Mouse (Mus musculus) CD4-positive, CD25-positive, alpha-beta regulatory T cell (primary cell): ENCODE measurements around the gene Wipf3. TPM values are rescaled to one million over a fixed set of nuclear protein-coding genes. Genes with fewer than 3 reads are reported as not detected.

ENCODE experiments used
- polyA plus RNA-seq: library from polyadenylated mRNA; unstranded; fragments of 100-300 nt; shearing (Covaris generic); gene quantifications from one replicate; pipeline ENCODE4 v1.2.1, GENCODE M21; 2017

Wipf3 gene
- 0.05 TPM for polyA plus RNA-seq

DNA sequence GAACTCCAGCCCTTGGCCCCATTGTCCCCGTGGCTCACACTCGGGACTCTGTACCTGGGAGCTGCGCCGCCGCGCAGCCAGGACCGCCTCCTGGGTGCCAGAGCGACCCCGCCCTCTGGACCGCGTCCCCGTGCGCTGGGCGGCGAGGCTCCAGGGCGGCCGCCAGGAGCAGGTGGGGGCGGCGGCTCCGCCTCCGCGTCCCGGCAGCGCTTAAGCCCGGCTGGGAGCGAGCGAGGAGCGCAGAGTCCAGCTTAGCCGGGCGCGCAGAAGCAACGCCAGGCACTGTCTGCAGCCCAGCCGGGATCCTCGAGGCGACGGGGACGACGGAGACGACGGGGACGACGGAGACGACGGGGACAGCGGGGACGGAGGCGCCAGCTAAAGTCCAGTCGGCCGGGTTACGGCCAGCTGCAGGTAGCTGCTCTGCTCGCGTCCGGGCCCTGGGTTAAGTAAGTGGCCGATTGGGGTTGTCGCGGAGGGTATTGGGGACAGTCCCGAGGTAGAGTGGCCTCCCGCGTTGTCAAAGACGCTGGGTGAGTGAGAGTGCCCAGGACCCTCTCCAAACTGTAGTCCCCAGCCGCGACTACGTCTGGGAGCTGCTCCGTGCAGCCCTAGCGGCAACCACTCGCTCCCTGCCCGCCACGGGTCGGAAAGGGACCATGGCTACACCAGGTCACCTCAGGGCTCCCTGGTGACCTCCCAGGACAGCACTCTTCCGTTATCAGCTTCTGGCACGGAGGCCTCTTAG is at the start of gene Wipf3:
Gene Wipf3 (plus strand): TSS at position 157 of the 748 bp plus-strand sequence.

Other genes with a start within 250 kb of the Wipf3 start
- gene Prr15, start 103.8 kb upstream of the Wipf3 start, polyA plus RNA-seq = not detected
- not detected for gene Scrn1, start 136.9 kb downstream of the Wipf3 start, polyA plus RNA-seq
- gene Plekha8, start 165.5 kb downstream of the Wipf3 start, polyA plus RNA-seq = 3.4 TPM
- not detected for gene Fkbp14, start 167.7 kb downstream of the Wipf3 start, polyA plus RNA-seq